Mouse (Mus musculus): ENCODE measurements around the gene Mex3d.

- TF ChIP-seq CTCF (conservative IDR thresholded peaks at IDR 0.05; ENCODE audit: insufficient read depth, insufficient read length, low read depth, low read length) = no peak
- no peak for TF ChIP-seq POLR2A (IDR thresholded peaks at IDR 0.05; ENCODE audit: low read depth, low read length)
These were observed 39.9 kb downstream of the Mex3d start for GRCm38 (mm10) chr10:80347514-80347967.
